Mouse (Mus musculus) retina, adult 2 months (tissue): Measurements from ENCODE around the gene Fam89b.
"Not testable (repeated sequence)": the region's sequence is repeated elsewhere in the genome, so short reads cannot be mapped to it uniquely, and the experiment has no call there.

Experiments
- DNase-seq: peaks from one replicate; pipeline ENCODE4 v3.0.0-alpha.2; 2012; ENCODE audit warnings: low read depth, low spot score

Gene Fam89b

GRCm38 (mm10) chr19:5711218-5711617 is 18.2 kb downstream of the Fam89b start:
- DNase-seq, result no peak

- DNase-seq, result no peak
These were observed 18.9 kb downstream of the Fam89b start for GRCm38 (mm10) chr19:5710581-5710980.

- no peak for DNase-seq
These were observed 19.4 kb downstream of the Fam89b start for GRCm38 (mm10) chr19:5710068-5710467.

GRCm38 (mm10) chr19:5704801-5705571 is 24.5 kb downstream of the Fam89b start:
- DNase-seq, result no peak

GRCm38 (mm10) chr19:5704163-5704800 is 25.2 kb downstream of the Fam89b start, which contains the start of gene Kcnk7:
TSS of gene Kcnk7 (plus strand) at chr19:5704367.
- DNase-seq, result no peak

- no peak for DNase-seq
These were observed 33.5 kb downstream of the Fam89b start for GRCm38 (mm10) chr19:5695849-5696462.

- DNase-seq, result no peak
These were observed 35.7 kb downstream of the Fam89b start for GRCm38 (mm10) chr19:5693801-5694200.

GRCm38 (mm10) chr19:5692913-5693396 is 36.5 kb downstream of the Fam89b start:
- DNase-seq, result no peak

- DNase-seq, result no peak
These were observed 37.2 kb downstream of the Fam89b start for GRCm38 (mm10) chr19:5692086-5692912.

- no peak for DNase-seq
These were observed 37.9 kb downstream of the Fam89b start for GRCm38 (mm10) chr19:5691601-5692000.

GRCm38 (mm10) chr19:5690343-5690735 is 39.1 kb downstream of the Fam89b start:
- DNase-seq, result no peak

- DNase-seq, result peak; percentile 30
These were observed 39.7 kb downstream of the Fam89b start for GRCm38 (mm10) chr19:5689565-5690342.

GRCm38 (mm10) chr19:5689088-5689428 is 40.4 kb downstream of the Fam89b start:
- no peak for DNase-seq

- DNase-seq, result peak; percentile 96
These were observed 41.0 kb downstream of the Fam89b start, which contains the start of the genes Map3k11 and Pcnx3 for GRCm38 (mm10) chr19:5688200-5689087. TSS of gene Map3k11 (plus strand) at chr19:5688742. TSS of gene Pcnx3 (minus strand) at chr19:5688908.

GRCm38 (mm10) chr19:5687738-5688137 is 41.7 kb downstream of the Fam89b start:
- DNase-seq, result no peak

- DNase-seq, result not testable (repeated sequence)
These were observed 42.5 kb downstream of the Fam89b start for GRCm38 (mm10) chr19:5686954-5687353.

GRCm38 (mm10) chr19:5686437-5686836 is 43.0 kb downstream of the Fam89b start:
- DNase-seq, result no peak

- no peak for DNase-seq
These were observed 43.6 kb downstream of the Fam89b start for GRCm38 (mm10) chr19:5685861-5686260.

- DNase-seq, result no peak
These were observed 44.0 kb downstream of the Fam89b start for GRCm38 (mm10) chr19:5685431-5685830.

GRCm38 (mm10) chr19:5684985-5685384 is 44.5 kb downstream of the Fam89b start:
- DNase-seq, result no peak
